Mouse (Mus musculus) heart, adult 2 months (tissue): ENCODE results near the gene Omt2a.

Experiments
- CTCF ChIP-seq: fragments of 200-600 bp; IDR thresholded peaks from 2 replicates; pipeline ENCODE4 v1.8.1; 2022; ENCODE audit warnings: antibody characterized with exemption, mild to moderate bottlenecking, moderate library complexity
- EP300 ChIP-seq: fragments of 200-500 bp; IDR thresholded peaks from 2 replicates; pipeline ENCODE4 v1.6.1; 2011; ENCODE audit warnings: low read depth, low read length, control low read depth; ENCODE audit not compliant: insufficient read depth
- POLR2A ChIP-seq: fragments of 200-500 bp; IDR thresholded peaks from 2 replicates; pipeline ENCODE4 v1.6.1; 2011; ENCODE audit warnings: mild to moderate bottlenecking, low read depth, low read length, control low read depth; ENCODE audit not compliant: insufficient read depth

DNA sequence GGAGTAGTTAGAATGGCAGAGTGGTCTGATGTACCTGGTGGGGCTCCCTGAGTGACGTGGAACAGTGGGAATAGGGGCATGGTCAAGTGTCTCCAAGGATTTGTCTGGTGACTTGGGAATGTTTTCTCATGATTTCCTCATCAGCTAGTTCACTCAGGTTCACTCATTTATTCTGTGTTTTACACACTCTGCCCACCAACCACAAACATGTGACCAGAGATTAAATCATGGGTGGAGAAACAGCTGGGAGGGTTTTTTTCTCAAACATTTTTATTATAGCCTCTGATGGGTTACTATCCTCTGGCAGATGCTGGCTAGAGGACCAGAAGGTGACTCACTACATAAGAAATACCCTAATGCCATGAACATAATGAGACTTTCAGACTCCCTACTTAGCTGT is 16.4 kb downstream of the Omt2a start:
- TF ChIP-seq EP300 (no peak), POLR2A (no peak), CTCF (no peak)
